Mouse (Mus musculus) monocyte, adult 5-6 weeks (primary cell): Measurements from ENCODE around the gene Dact1. TPM values are rescaled to one million over a fixed set of nuclear protein-coding genes. Genes with fewer than 3 reads are reported as not detected.

Experiments used
- ATAC-seq: fragments of 153-309, 156-312 bp; replicated peaks from 2 replicates; pipeline ENCODE4 v1.8.0; 2017; ENCODE audit warnings: mild to moderate bottlenecking; ENCODE audit not compliant: low TSS enrichment, insufficient number of reproducible peaks, severe bottlenecking, poor library complexity, low FRiP score
- total RNA-seq: library from RNA; stranded (forward); fragments of 200-1000, 200-491, 200-594 nt; gene quantifications from 3 replicates; pipeline ENCODE4 v1.2.3, GENCODE M21; 2017

The Dact1 gene
- total RNA-seq, result 0.43 to 0.78 TPM in 2 of 3 replicates, not detected in the other

- no peak for ATAC-seq
Observed at GRCm38 (mm10) chr12:71309581-71310067, at the start of gene Dact1. Gene Dact1 (plus strand): TSS chr12:71309884.

DNA sequence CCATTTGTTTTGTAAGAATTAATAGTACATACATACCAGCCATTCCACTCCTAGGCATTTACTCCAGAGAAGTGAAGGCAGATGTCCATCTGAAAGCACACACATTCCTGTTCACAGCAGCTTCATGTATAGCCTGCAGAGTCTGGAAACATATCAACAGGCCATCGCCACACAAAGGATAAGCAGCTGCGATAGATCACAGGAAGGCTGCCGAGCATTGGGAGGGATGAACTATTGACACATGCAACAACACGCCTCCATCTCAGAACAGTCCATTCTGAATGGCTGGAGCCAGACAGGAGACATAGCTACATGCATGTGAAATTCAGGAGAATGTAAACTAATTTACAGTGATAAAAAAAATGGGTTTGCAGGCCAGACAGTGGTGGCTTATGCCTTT, 45.5 kb upstream of the Dact1 start:
- no peak for ATAC-seq

- no peak for ATAC-seq
Observed at GRCm38 (mm10) chr12:71269367-71269766, 40.3 kb upstream of the Dact1 start.

DNA sequence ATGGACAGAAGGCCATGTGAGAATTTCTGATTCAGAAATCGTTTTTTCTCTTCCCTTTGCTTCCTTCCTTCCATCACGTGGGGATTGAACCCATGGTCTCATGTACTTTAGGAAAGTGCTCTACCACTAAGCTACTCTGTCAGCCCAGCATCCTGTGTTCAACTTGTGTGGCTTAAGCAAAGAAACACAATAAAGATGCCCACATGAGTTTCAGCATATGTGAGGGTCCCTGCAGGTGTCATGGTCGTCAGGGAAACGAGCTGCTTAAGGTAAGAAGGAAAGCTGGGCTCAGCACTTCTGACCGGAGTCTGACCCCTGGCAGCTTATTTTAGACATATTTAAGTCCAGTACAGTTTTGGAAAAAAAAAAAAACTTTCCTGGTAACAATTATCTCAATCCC, 38.6 kb upstream of the Dact1 start:
- ATAC-seq, result no peak

- no peak for ATAC-seq
Observed at GRCm38 (mm10) chr12:71274519-71275237, 35.0 kb upstream of the Dact1 start.

DNA sequence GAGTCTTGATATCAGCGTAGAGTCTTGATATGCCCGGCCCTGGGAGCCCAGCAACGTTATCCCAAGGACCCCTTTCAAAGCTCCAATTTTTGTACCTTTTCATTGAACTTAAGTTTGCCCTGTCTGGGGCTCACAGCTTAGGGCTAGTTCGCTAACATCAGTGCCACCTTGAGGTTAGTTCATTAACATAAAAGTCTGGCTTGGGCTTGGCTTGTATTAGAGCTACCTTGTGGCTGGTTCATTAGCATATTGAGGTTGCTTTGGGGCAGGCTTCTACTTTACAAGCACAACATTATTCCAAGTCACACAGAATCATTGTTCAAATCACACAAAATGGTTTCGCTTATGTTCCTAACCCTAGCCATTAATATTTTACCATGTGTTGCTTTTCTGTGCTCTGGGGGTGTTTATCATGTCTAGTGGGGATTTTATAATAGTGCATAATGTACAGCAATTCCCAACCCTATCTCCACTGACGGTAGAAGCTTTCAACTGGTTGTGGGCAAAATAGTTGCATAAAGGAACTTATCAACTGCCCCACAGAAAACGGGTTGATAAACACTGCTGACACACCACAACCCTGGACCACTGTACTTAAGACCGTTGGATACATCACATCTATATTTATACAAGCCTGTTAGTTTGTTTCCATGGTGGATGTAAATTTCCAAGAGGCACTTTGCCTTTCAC, 33.6 kb upstream of the Dact1 start:
- ATAC-seq, result no peak

DNA sequence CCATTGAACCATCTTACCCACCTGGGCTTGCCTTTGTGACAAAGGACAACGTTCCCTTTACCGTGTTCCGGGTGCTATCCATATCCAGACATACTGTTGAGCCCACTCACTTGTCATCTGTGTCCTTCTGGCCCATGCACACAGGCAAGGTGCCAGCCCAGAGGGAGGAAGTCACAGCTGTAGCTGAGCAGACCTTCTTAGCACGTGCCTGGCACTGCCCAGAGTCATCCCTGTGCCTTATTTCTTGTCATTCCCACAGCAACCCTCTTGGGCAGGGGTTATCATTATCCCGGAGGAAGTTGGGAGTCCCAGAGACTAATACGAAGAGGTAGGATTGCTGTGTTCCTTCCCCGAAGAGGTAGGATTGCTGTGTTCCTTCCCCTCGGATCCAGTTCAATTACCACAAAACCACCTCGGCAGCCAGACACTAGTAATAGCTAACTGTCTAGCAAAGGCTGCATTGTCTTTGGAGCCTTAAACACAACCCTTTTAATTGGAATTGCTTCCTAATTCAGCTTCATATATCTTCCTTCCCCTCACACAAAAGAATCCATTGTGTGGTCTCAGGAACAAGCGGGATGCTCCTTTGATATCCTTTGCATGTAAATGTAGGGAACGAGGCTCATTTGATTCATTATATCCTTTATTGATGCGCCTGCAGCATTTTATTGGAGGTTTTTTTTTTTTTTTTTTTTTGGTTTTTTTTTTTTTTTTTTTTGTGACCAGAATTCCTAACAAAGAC, 30.0 kb upstream of the Dact1 start:
- ATAC-seq, result no peak

GRCm38 (mm10) chr12:71281201-71281768, 28.4 kb upstream of the Dact1 start:
- no peak for ATAC-seq

DNA sequence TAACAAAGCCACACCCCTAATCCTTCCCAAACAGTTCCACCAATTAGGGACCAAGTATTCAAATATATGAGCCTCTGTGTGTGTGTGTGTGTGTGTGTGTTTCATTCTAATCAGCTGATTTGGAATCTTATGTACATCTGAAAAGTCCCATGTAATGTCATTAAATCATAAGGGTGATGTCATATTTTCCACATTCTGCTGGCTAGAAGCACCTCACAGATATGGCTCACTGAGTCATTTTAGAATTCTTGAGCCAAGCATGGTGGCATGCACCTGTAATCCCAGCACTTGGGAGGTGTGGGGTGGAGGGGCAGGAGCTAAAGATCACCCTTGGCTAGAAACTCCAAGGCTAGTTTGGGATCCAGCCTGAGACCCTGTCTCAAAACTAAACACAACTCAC, 24.3 kb upstream of the Dact1 start:
- no peak for ATAC-seq

GRCm38 (mm10) chr12:71290460-71290859, 19.2 kb upstream of the Dact1 start:
- ATAC-seq, result no peak

- peak; percentile 38 for ATAC-seq
Observed at GRCm38 (mm10) chr12:71293960-71294942, 15.4 kb upstream of the Dact1 start.

- ATAC-seq, result no peak
Observed at GRCm38 (mm10) chr12:71296849-71297535, 12.7 kb upstream of the Dact1 start.

DNA sequence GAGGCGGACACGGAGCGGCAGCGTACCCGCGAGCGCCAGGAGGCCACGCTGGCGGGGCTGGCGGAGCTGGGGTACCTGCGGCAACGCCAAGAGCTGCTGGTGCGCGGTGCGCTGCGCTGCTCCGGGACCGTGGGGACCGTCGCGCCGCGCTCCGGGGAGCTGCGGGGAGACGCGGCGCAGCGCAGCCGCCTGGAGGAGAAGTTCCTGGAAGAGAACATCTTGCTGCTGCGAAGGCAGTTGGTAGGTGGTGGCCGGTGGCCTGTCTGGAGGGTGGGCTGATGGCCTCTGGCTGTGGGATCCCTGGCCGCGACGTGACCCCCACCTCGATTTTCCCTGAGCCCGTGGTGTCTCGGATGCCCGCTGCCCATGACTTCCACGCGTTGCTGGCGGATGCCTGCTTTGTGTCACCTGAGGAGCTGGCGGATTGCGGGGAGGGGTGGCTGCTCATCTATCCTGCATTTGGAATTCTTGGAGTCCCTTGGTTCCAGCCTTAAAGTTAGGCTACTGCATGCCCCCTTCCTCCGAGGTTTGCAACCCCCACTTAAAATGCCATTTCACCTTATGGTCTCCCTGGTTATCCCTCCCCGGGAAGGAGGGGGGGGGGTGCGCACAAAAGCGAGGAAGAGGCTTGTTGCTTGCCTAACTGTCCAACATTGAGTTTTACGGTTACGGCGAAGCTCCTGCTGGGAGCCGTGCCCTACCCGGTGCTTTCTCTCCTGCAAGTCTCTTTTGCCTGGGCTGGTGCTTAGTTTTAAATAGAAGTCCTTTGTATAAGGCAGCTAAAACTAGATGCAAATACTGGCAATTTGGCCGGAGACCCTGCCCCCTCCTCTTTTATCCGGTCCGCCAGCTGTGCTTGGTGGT, 616 bp downstream of the Dact1 start:
- ATAC-seq, result no peak

GRCm38 (mm10) chr12:71311237-71311887, 1.7 kb downstream of the Dact1 start:
- no peak for ATAC-seq

- no peak for ATAC-seq
Observed at GRCm38 (mm10) chr12:71318239-71318638, 8.6 kb downstream of the Dact1 start.

GRCm38 (mm10) chr12:71319536-71319935, 9.9 kb downstream of the Dact1 start:
- no peak for ATAC-seq
